Mouse (Mus musculus): ENCODE measurements around the gene Rbl1.
"Not testable (repeated sequence)": the region's sequence is repeated elsewhere in the genome, so short reads cannot be mapped to it uniquely, and the experiment has no call there.

The Rbl1 gene

DNA sequence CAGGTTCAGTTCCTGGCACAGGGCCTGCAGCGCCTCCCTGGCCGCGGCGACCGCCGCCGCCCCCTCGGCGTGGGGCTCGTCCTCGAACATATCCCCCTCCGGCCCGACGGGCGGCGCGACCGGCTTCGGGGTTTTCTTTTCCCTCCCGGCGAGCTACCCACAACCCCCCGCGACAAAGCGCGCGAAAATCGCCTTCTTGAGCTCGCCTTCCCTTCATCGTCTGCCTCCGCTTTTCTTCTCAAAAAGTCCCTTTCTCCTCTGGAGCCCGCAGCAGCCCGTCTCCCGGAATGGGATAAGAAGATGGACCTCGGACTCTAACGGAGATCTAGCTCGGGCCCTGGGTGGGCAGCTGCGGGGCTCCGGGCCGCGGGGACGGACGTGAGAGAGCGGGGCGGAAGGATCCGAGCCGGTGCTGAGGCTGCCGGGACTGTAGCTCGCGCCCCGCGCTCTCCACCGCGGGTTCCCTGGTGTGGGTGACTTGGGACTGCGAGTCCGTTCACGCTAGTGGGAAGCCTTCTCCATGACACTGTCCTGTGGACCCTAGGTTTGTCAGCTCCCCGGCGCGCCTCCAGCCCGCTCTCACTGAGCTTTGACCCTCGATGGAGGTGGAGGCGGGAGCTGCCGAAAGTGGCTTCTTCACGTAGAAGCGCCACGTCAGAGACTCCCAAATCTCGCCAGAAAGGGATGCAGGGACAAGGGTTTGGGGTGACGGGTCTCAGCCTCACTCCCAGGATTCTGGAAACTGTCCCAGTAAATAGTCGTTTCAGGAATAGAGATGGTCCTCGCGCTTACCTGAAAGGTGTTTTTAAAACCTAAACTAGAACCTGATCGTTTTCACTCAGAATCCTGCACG, at the start of gene Rbl1:
Gene Rbl1 (minus strand): TSS at position 169 of the 853 bp plus-strand sequence.
- peak; percentile 90 for DNase-seq

DNA sequence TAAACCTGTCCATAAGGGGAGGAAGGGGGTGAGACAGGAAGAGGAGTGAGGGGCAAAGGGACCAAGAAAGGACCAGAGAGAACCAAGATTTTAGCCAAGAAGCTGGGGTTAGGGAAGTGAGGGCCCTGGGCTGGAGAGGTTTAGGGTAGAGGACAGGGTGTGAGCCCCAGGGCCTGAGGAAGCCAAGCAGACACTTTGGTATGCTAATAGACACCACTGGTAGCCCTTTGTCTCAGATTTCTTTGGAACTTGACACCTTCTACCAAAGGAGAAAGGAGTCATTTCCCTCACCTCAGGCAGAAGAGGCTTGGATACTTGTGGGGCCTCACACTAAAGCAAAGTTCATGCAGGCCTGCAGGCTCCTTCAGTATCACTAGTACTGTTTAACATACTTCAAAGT, 43.8 kb upstream of the Rbl1 start:
- no peak for DNase-seq

GRCm38 (mm10) chr2:157245603-157246002, 41.3 kb upstream of the Rbl1 start:
- no peak for DNase-seq

GRCm38 (mm10) chr2:157245001-157245400, 40.7 kb upstream of the Rbl1 start:
- DNase-seq, result no peak

DNA sequence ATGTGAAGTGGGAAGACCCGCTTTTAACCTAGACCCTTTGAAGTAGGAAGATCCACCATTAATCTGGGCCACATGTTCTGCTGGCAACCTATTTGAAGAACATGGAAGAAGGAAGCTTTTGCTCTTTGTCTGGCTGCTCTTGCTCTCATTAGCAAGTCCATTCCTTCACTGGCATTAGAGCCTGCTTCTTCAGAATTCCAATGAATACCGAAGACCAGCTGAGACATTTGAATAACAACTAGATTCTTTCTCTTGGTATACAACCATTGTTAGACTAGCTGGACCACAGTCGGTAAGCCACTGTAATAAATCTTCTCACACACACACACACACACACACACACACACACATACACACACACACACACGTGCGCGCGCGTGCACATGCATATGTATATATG, 31.6 kb upstream of the Rbl1 start:
- no peak for DNase-seq

DNA sequence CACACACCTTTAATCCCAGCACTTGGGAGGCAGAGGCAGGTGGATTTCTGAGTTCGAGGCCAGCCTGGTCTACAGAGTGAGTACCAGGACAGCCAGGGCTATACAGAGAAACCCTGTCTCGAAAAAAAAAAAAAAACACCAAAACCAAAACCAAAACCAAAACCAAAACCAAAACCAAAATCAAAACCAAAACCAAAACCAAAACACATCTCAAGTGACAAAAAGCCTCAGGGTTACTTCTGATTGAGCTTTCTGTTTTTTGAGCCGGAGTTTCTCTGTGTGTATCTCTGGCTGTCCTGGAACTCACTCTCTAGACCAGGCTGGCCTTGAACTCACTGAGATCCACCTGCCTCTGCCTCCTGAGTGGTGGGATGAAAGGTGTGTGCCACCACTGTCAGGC, 17.6 kb upstream of the Rbl1 start:
- DNase-seq, result not testable (repeated sequence)

GRCm38 (mm10) chr2:157220108-157220507, 15.8 kb upstream of the Rbl1 start:
- DNase-seq, result no peak

- DNase-seq, result no peak
These were observed 7.4 kb upstream of the Rbl1 start for GRCm38 (mm10) chr2:157211731-157212130.

DNA sequence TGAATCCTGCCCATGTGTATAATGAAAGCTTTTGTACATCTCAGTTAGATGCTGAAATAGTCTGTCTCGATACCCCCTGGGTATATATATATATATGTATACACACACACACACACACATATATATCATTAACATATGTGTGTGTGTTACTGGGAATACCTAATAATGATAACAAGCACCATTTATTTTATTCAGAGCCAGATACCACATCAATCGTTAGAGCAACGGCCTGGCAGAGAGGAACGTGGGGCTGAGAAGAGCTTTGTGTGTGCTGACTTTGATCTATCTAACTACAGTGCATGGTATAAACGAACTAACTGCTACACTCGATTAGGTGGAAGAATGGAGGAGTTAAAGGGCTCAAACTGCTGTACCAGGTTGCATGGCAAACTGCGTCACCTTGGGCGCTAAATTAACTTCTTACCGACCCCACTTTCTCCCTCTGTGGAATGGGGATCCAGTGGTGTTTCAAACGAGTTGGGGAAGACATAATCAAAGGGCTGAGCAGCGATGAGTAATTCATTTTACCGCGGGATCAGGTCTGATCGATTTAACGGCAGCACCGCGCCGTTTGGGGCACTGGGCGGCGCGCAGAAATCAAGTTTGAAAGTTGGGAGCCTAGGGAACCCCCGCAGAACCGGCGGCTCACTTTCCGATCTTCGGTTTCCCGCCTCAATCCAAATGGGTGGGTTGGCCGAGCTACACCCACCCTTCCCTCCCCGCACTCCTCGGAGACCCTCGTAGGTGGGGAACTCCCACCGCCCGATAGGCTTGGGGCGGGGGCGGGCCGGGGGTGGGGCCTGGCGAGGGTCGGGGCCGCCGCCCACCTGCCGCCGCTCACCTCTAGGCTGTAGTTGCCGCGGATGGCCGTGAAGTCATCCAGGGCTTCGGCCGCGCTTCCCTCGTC, 622 bp downstream of the Rbl1 start:
- peak; percentile 24 for DNase-seq

- DNase-seq, result no peak
These were observed 1.3 kb downstream of the Rbl1 start for GRCm38 (mm10) chr2:157203026-157203425.

- no peak for DNase-seq
These were observed 2.0 kb downstream of the Rbl1 start for GRCm38 (mm10) chr2:157202361-157202760.

GRCm38 (mm10) chr2:157201081-157201830, 3.1 kb downstream of the Rbl1 start:
- no peak for DNase-seq

DNA sequence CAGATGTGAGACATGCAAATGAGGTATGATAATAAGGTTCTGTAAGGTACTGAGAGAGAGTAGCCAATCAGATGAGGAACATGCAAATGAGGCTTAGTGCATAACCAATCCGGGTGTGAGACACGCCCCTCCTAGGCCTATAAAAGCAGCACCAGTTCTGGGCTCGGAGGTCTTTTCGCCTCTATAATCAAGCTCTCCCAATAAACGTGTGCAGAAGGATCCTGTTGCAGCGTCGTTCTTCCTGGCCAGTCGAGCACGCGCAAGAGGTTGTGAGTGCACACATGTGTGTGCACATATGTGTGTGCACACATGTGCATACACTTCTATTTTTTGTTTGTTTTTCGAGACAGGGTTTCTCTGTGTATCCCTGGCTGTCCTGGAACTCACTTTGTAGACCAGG, 5.9 kb downstream of the Rbl1 start:
- not testable (repeated sequence) for DNase-seq

- DNase-seq, result no peak
These were observed 13.7 kb downstream of the Rbl1 start for GRCm38 (mm10) chr2:157190651-157191050.

- no peak for DNase-seq
These were observed 17.1 kb downstream of the Rbl1 start for GRCm38 (mm10) chr2:157187223-157187622.

- no peak for DNase-seq
These were observed 17.8 kb downstream of the Rbl1 start for GRCm38 (mm10) chr2:157186504-157186903.

GRCm38 (mm10) chr2:157185022-157185660, 19.2 kb downstream of the Rbl1 start:
- DNase-seq, result no peak

GRCm38 (mm10) chr2:157178167-157178566, 26.2 kb downstream of the Rbl1 start:
- DNase-seq, result no peak

- DNase-seq, result no peak
These were observed 28.1 kb downstream of the Rbl1 start for GRCm38 (mm10) chr2:157176248-157176647.

DNA sequence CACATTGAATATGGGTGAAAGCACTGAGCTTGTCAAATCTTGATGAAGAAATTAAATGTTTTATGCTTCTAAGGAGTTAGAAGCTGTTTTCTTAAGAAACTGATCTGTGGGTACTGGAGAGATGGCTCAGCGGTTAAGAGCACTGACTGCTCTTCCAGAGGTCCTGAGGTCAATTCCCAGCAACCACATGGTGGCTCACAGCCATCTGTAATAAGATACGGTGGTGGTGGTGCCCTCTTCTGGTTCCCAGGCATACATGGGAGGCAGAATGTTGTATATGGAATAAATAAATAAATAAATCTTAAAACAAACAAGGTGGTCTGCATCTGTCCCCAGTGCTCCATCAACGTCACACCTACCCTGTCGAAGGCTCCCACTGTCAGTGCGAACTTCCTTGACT, 29.9 kb downstream of the Rbl1 start:
- DNase-seq, result no peak

- DNase-seq, result no peak
These were observed 30.8 kb downstream of the Rbl1 start for GRCm38 (mm10) chr2:157173555-157173954.

DNA sequence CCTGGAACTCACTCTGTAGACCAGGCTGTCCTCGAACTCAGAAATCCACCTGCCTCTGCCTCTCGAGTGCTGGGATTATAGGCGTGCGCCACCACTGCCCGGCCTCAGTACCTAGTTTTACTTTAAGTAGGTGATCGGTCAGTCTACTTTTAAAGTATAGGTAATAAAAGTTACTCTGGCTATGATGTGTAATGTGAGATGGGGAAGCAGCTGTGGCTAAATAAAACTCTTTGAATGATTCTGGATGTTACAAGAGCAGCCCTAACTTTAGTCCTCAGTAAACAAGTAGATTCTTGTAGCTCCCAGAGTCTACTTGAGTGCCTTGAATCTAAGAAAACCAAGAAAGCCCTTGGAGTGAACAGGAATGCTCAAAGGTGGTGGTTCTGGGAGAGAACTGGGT, 31.4 kb downstream of the Rbl1 start:
- DNase-seq, result no peak

- no peak for DNase-seq
These were observed 33.7 kb downstream of the Rbl1 start for GRCm38 (mm10) chr2:157170626-157171025.

Data from cerebellum, adult 9-10 months (tissue).